Mouse (Mus musculus) olfactory bulb, adult 2 months (tissue): Measurements from ENCODE around the gene Hao2.

Experiments used
- CTCF ChIP-seq: fragments of 200-500 bp; IDR thresholded peaks from 2 replicates; pipeline ENCODE4 v1.5.1; 2012; ENCODE audit warnings: low read depth, mild to moderate bottlenecking, low read length, moderate library complexity; ENCODE audit not compliant: insufficient read depth
- POLR2A ChIP-seq: fragments of 200-500 bp; IDR thresholded peaks from 2 replicates; pipeline ENCODE4 v1.6.1; 2012; ENCODE audit warnings: mild to moderate bottlenecking, low read depth, low read length, moderate library complexity; ENCODE audit not compliant: insufficient read depth

- TF ChIP-seq CTCF, result no peak
- TF ChIP-seq POLR2A, result no peak
These were observed 23.8 kb upstream of the Hao2 start for GRCm38 (mm10) chr3:98916856-98917255.
